Mouse (Mus musculus) CH12.LX (cell line): ENCODE data around the gene Acat1.

Experiments used
- CHD1 ChIP-seq: IDR thresholded peaks from 2 replicates; pipeline ENCODE4 v1.6.1; 2012; ENCODE audit warnings: low read depth, low read length, improper control_type of control experiment, inconsistent platforms
- CTCF ChIP-seq, 2 experiments: IDR thresholded peaks in 1 of 2; conservative IDR thresholded peaks in 1 of 2; 2 replicates each; pipeline ENCODE4 v1.5.1; 2011 to 2012; ENCODE audit warnings: low read depth in 2 of 2, low read length in 2 of 2, improper control_type of control experiment in 1 of 2, inconsistent platforms in 1 of 2, mild to moderate bottlenecking in 1 of 2, moderate library complexity in 1 of 2
- E2F4 ChIP-seq: IDR thresholded peaks from 2 replicates; pipeline ENCODE4 v1.6.1; 2011; ENCODE audit warnings: low read depth, low read length, improper control_type of control experiment; ENCODE audit not compliant: insufficient replicate concordance
- ELF1 ChIP-seq: IDR thresholded peaks from 2 replicates; pipeline ENCODE4 v1.6.1; 2014; ENCODE audit warnings: low read depth, mild to moderate bottlenecking, inconsistent platforms, low read length, improper control_type of control experiment
- EP300 ChIP-seq: IDR thresholded peaks from 2 replicates; pipeline ENCODE4 v1.6.1; 2011; ENCODE audit warnings: low read length, improper control_type of control experiment
- JUN ChIP-seq: IDR thresholded peaks from 2 replicates; pipeline ENCODE4 v1.6.1; 2011; ENCODE audit warnings: low read depth, mild to moderate bottlenecking, low read length, improper control_type of control experiment, moderate library complexity; ENCODE audit not compliant: insufficient read depth
- MAFK ChIP-seq: IDR thresholded peaks from 2 replicates; pipeline ENCODE4 v1.6.1; 2011; ENCODE audit warnings: low read length, improper control_type of control experiment; ENCODE audit not compliant: insufficient replicate concordance
- MAX ChIP-seq: IDR thresholded peaks from 2 replicates; pipeline ENCODE4 v1.6.1; 2011; ENCODE audit warnings: low read length, improper control_type of control experiment
- MXI1 ChIP-seq: IDR thresholded peaks from 2 replicates; pipeline ENCODE4 v1.6.1; 2011; ENCODE audit warnings: mild to moderate bottlenecking, low read depth, low read length, improper control_type of control experiment
- POLR2A ChIP-seq: IDR thresholded peaks from 2 replicates; pipeline ENCODE4 v1.6.1; 2011; ENCODE audit warnings: low read depth, mild to moderate bottlenecking, improper control_type of control experiment, low read length
- POLR2AphosphoS2 ChIP-seq: IDR thresholded peaks from 2 replicates; pipeline ENCODE4 v1.6.1; 2011; ENCODE audit warnings: low read depth, low read length, improper control_type of control experiment
- USF1 ChIP-seq: IDR thresholded peaks from 2 replicates; pipeline ENCODE4 v1.6.1; 2014; ENCODE audit warnings: low read depth, mild to moderate bottlenecking, inconsistent platforms, low read length, improper control_type of control experiment

DNA sequence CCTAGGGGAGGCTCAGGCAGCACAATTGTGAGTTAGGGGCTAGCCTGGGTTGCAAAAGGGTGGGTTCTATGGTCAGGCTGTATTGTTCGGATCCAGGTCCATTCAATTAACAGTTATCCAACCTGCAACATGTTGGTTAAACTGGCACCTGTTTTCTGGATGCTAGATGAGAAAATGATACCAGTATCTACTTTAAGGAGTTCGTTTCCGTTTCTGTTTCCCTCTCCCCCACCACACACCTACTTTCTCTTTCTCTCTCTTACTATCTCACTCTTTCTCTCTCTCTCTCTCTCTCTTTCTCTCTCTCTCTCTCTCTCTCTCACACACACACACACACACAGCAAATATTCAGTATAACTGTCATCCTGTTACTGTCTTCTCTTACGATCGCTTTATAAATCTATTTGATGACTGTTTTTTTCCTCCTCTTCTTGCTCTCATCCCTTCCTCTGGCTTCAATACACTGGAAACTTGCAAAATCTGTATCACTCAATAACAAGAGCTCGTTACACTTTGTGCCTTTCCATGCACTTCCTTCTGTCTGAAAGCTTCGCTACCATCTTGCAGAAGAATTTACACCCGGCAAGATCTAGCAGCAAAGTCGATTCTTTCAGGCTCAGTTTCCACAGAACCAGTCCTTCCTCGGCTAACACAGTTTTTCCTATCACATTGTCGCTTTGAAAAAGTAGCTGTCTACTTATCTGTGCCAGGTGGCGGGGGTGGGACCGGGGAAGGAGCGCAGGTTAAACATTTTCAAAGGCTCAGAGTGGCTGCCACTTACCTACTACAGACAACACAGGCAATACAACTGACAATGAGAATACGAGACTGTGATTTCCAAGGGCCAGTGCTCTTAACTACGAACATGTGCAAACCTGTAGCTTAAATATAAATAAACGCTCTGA lies 74.5 kb downstream of the Acat1 start:
- TF ChIP-seq POLR2A (no peak), E2F4 (no peak), MAX (no peak), ELF1 (no peak), CTCF (conservative IDR thresholded peaks at IDR 0.05 in 1 of 2, IDR thresholded peaks at IDR 0.05 in 1 of 2; ENCODE audit: low read depth in 2 of 2, low read length in 2 of 2) (no peak), CHD1 (no peak), EP300 (no peak), MAFK (no peak), JUN (no peak), MXI1 (no peak), USF1 (no peak), POLR2AphosphoS2 (no peak)
